Mouse (Mus musculus) limb, embryonic 12.5 days (tissue): ENCODE measurements at regions not wholly inside any gene's neighbourhood (a gene's known extent, or its start where the extent isn't known, plus 50 kb on each side); places are given as distances from the start of the nearest gene placed in this dataset.

ENCODE experiments used
- ATAC-seq: fragments of 200-750 bp; cut with Nextera tagmentation; 2 replicates; pipeline ENCODE4 v1.8.0; 2017; ENCODE audit warnings: low read depth, moderate TSS enrichment; ENCODE audit not compliant: insufficient number of reproducible peaks, insufficient read depth, low FRiP score, low TSS enrichment
- H3K27ac ChIP-seq: fragments of 300-500 bp; sonication (generic); 2 replicates; pipeline ENCODE4 v1.5.1; 2016; ENCODE audit warnings: mild to moderate bottlenecking, moderate library complexity
- H3K27me3 ChIP-seq: fragments of 300-500 bp; sonication (generic); 2 replicates; pipeline ENCODE4 v1.6.1; 2016; ENCODE audit warnings: mild to moderate bottlenecking, moderate library complexity
- H3K36me3 ChIP-seq: fragments of 300-500 bp; sonication (generic); 2 replicates; pipeline ENCODE4 v1.6.1; 2016; ENCODE audit warnings: mild to moderate bottlenecking, moderate library complexity
- H3K4me1 ChIP-seq: fragments of 300-500 bp; sonication (generic); replicated peaks from 2 replicates; pipeline ENCODE4 v1.6.1; 2016
- H3K4me2 ChIP-seq: fragments of 300-500 bp; sonication (generic); 2 replicates; pipeline ENCODE4 v1.6.1; 2016; ENCODE audit warnings: mild to moderate bottlenecking, moderate library complexity
- H3K4me3 ChIP-seq: fragments of 300-500 bp; sonication (generic); replicated peaks from 2 replicates; pipeline ENCODE4 v1.5.1; 2016; ENCODE audit warnings: mild to moderate bottlenecking
- H3K9ac ChIP-seq: fragments of 300-500 bp; sonication (generic); replicated peaks from 2 replicates; pipeline ENCODE4 v1.6.1; 2016; ENCODE audit warnings: mild to moderate bottlenecking, moderate library complexity
- H3K9me3 ChIP-seq: fragments of 300-500 bp; sonication (generic); 2 replicates; pipeline ENCODE4 v1.6.1; 2016; ENCODE audit warnings: mild to moderate bottlenecking, moderate library complexity
- WGBS: fragments of 180-500 bp; shearing (Covaris S2); methylation state at CpG from one replicate; pipeline ENCODE4 v1.1.7; 2016; 5-methylcytosine and 5-hydroxymethylcytosine counted together

- H3K9me3 ChIP-seq: peaks cover 12% of the 10 kb centered on the region; the same call in 1 of the 2 replicates
- no peaks in the 10 kb centered on the region for H3K36me3 ChIP-seq
- WGBS: 88% methylated on average over 5 of the region's 5 CpGs
- no peak overlapping the region for H3K27ac ChIP-seq
- no peak overlapping the region for H3K9ac ChIP-seq
- H3K4me1 ChIP-seq: peaks cover 3% of the 10 kb centered on the region; the same call in 1 of the 2 replicates
- H3K4me2 ChIP-seq: no peak overlapping the region
- peaks cover 4% of the 10 kb centered on the region; the same call in 1 of the 2 replicates for H3K27me3 ChIP-seq
- ATAC-seq: no peak
- H3K4me3 ChIP-seq: no peak overlapping the region
Measured at GRCm38 (mm10) chr9:61269151-61269870, 102.9 kb upstream of the Tle3 start.

DNA sequence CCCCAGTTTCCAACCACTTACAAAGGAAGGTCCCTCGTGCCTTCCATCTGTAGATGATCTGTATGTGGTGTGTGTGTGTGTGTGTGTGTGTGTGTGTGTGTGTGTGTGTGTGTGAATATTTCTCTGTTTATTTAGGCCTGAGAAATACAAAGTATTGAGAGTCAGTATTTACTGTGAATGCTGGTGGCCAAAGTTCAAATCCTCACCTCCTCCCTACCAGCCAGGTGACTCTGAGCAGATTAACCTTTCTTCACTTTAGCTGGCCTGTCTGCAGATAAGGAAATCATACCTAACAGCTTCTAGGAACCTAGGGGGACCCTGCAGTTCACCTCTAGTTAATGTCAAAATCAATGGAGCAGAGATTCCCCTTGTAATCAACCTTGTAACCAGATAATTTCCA is 100.9 kb upstream of the Tle3 start:
- H3K27me3 ChIP-seq: peaks cover 4% of the 10 kb centered on the region; the same call in 1 of the 2 replicates
- no peak overlapping the region for H3K27ac ChIP-seq
- no peak for ATAC-seq
- H3K4me3 ChIP-seq: no peak overlapping the region
- H3K4me2 ChIP-seq: no peak overlapping the region
- 87% methylated on average over 1 of the region's 1 CpGs for WGBS
- peaks cover 3% of the 10 kb centered on the region; the same call in 1 of the 2 replicates for H3K4me1 ChIP-seq
- H3K9ac ChIP-seq: no peak overlapping the region
- no peaks in the 10 kb centered on the region for H3K36me3 ChIP-seq
- no peaks in the 10 kb centered on the region for H3K9me3 ChIP-seq

DNA sequence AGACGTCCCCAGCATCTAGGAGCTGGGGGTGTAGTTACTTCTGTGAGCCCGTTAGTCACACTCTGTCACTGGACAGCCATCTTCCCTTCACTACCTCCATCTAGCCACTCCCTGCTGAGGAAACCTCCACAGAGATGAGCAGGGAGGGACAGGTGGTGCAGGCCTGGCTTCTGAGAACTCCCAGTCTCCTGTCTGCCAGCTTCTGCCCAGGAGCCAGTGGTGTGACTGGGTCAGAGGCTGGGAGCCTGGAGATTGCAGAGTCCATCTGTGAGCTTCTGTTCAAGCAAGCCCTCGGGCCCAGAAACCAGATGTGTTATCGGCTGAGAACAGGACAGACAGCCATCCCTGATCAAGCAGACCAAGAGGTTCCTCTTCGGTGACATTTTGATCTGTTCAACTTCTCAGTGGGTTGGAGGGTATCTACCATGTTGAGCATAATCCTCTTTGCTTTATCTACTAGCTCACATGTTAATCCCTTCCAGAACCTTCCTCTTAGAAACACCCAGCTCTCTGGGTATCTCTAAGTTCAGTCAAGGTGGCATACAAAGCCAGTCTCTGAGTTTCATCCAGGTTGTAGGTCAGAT is 100.3 kb upstream of the Tle3 start:
- Histone ChIP-seq H3K4me2 (no peak overlapping the region), H3K36me3 (no peaks in the 10 kb centered on the region), H3K27ac (no peak overlapping the region), H3K27me3 (peaks cover 7% of the 10 kb centered on the region; the same call in 1 of the 2 replicates), H3K4me3 (no peak overlapping the region), H3K4me1 (peaks cover 3% of the 10 kb centered on the region; the same call in 1 of the 2 replicates), H3K9me3 (no peaks in the 10 kb centered on the region), H3K9ac (no peak overlapping the region)
- no peak for ATAC-seq
- WGBS: 70% methylated on average over 5 of the region's 5 CpGs

GRCm38 (mm10) chr9:61274020-61274419 is 98.1 kb upstream of the Tle3 start:
- H3K9ac ChIP-seq: no peak overlapping the region
- H3K27me3 ChIP-seq: peaks cover 13% of the 10 kb centered on the region
- ATAC-seq: no peak
- H3K4me2 ChIP-seq: no peak overlapping the region
- H3K27ac ChIP-seq: no peak overlapping the region
- H3K4me1 ChIP-seq: peaks cover 20% of the 10 kb centered on the region
- 76% methylated on average over 9 of the region's 9 CpGs for WGBS
- H3K4me3 ChIP-seq: no peak overlapping the region
- H3K36me3 ChIP-seq: no peaks in the 10 kb centered on the region
- H3K9me3 ChIP-seq: no peaks in the 10 kb centered on the region

- H3K9me3 ChIP-seq: no peaks in the 10 kb centered on the region
- peak overlapping the region; percentile 45 for H3K4me2 ChIP-seq
- peaks cover 37% of the 10 kb centered on the region for H3K4me1 ChIP-seq
- no peaks in the 10 kb centered on the region for H3K36me3 ChIP-seq
- no peak for ATAC-seq
- peak overlapping the region; percentile 8; the same call in 1 of the 2 replicates for H3K4me3 ChIP-seq
- H3K9ac ChIP-seq: no peak overlapping the region
- no peak overlapping the region for H3K27ac ChIP-seq
- H3K27me3 ChIP-seq: peaks cover 32% of the 10 kb centered on the region
- 7% methylated on average over 21 of the region's 21 CpGs for WGBS
Measured at GRCm38 (mm10) chr9:61277369-61278215, 94.6 kb upstream of the Tle3 start.

GRCm38 (mm10) chr9:61278216-61278758 is 93.9 kb upstream of the Tle3 start:
- Histone ChIP-seq H3K4me1 (peaks cover 37% of the 10 kb centered on the region), H3K9ac (no peak overlapping the region)
- WGBS: 8% methylated on average over 12 of the region's 12 CpGs

GRCm38 (mm10) chr9:61279044-61279543 is 93.1 kb upstream of the Tle3 start:
- no peak for ATAC-seq
- H3K27ac ChIP-seq: no peak overlapping the region

More at GRCm38 (mm10) chr9:61278216-61278758, 93.9 kb upstream of the Tle3 start:
- Histone ChIP-seq H3K4me3 (peak overlapping the region; percentile 8; the same call in 1 of the 2 replicates), H3K27ac (no peak overlapping the region), H3K27me3 (peaks cover 34% of the 10 kb centered on the region), H3K4me2 (peak overlapping the region; percentile 45), H3K9me3 (no peaks in the 10 kb centered on the region), H3K36me3 (no peaks in the 10 kb centered on the region)
- ATAC-seq: no peak

DNA sequence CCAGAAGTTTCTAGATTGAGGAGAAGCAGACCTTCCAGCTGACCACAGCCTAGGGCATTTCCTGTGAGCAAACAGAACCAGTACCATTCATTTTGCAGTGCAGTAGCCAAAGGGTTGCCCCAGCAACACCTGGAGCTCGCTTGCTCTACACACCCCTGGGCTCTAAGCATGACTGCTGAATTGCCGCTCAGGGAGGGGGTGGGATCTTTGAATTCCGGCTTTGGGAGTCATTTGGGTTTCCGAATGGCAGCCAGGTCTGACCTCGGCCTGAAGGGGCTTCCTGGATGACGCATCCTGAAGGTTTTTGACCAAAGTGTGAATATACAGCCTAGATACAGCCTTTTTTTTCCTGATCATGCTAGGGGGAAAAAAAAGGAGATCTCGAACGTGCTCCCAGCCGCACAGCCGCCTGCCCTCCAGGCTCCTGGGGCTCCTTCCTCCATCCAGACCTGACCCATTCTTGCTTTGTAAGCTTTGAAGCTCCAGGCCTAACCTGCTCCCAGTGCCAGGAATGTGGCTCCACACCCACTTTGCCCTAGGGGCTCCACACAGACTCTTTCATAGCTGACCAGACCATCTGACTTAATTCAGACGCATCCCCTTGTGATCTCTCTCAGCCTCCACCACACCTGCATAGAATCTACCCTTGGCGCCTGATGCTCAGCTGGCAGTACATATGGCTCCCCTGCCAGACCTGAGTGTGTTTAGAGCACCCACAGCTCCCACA is 91.1 kb upstream of the Tle3 start:
- 51% methylated on average over 12 of the region's 12 CpGs for WGBS
- Histone ChIP-seq H3K4me3 (no peak overlapping the region), H3K36me3 (no peaks in the 10 kb centered on the region), H3K27ac (0 out of 2 replicates have a peak overlapping the region, but pooled peaks have one; percentile 17), H3K27me3 (peaks cover 38% of the 10 kb centered on the region), H3K4me2 (no peak overlapping the region), H3K9me3 (no peaks in the 10 kb centered on the region), H3K9ac (no peak overlapping the region), H3K4me1 (peaks cover 39% of the 10 kb centered on the region)
- no peak for ATAC-seq

More at GRCm38 (mm10) chr9:61279044-61279543, 93.1 kb upstream of the Tle3 start:
- no peaks in the 10 kb centered on the region for H3K36me3 ChIP-seq
- H3K4me1 ChIP-seq: peaks cover 39% of the 10 kb centered on the region
- peaks cover 34% of the 10 kb centered on the region for H3K27me3 ChIP-seq
- H3K9ac ChIP-seq: no peak overlapping the region; the same call in 1 of the 2 replicates
- H3K4me3 ChIP-seq: no peak overlapping the region
- H3K9me3 ChIP-seq: no peaks in the 10 kb centered on the region
- H3K4me2 ChIP-seq: no peak overlapping the region
- WGBS: 12% methylated on average over 9 of the region's 9 CpGs

DNA sequence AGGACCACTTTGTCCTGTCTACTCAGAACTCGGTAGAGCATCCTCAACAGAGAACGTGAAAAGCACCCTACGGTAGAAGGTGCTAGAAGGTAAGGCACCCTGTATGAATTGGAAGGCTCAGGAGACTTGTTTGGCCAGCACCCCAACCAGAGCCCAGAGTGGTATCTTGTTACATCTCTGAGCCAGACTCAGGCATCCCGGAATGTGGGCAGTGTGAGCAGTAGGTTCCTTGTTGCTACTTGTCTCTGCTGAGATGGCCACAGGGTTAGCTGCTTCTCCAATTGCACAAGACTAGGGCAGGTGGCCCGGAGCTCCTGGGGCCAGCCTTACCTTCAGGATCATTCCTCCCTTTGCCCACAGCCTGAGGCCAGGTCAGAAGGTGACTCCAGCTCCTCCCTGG is 88.9 kb upstream of the Tle3 start:
- H3K9me3 ChIP-seq: peaks cover 5% of the 10 kb centered on the region
- 81% methylated on average over 5 of the region's 5 CpGs for WGBS
- peaks cover 29% of the 10 kb centered on the region for H3K4me1 ChIP-seq
- H3K27ac ChIP-seq: no peak overlapping the region
- no peak for ATAC-seq
- H3K4me2 ChIP-seq: no peak overlapping the region
- peaks cover 36% of the 10 kb centered on the region for H3K27me3 ChIP-seq
- no peaks in the 10 kb centered on the region for H3K36me3 ChIP-seq
- no peak overlapping the region for H3K4me3 ChIP-seq
- H3K9ac ChIP-seq: no peak overlapping the region

- Histone ChIP-seq H3K4me2 (no peak overlapping the region), H3K4me1 (peaks cover 18% of the 10 kb centered on the region), H3K9me3 (peaks cover 5% of the 10 kb centered on the region), H3K27me3 (peaks cover 25% of the 10 kb centered on the region), H3K36me3 (no peaks in the 10 kb centered on the region), H3K4me3 (no peak overlapping the region), H3K9ac (no peak overlapping the region), H3K27ac (no peak overlapping the region)
- 85% methylated on average over 8 of the region's 8 CpGs for WGBS
- no peak for ATAC-seq
Measured at GRCm38 (mm10) chr9:61284201-61285021, 87.8 kb upstream of the Tle3 start.
